Mouse (Mus musculus) forebrain, embryonic 11.5 days (tissue): ENCODE measurements around the gene Tmod2. TPM values are rescaled to one million over a fixed set of nuclear protein-coding genes. Genes with fewer than 3 reads are reported as not detected.

Experiments used
- ATAC-seq: fragments of 200-750 bp; cut with Nextera tagmentation; replicated peaks from 2 replicates; pipeline ENCODE4 v1.8.0; 2017; ENCODE audit warnings: moderate TSS enrichment; ENCODE audit not compliant: low FRiP score
- DNase-seq: peaks from one replicate; pipeline ENCODE4 v3.0.0-alpha.2; 2017; ENCODE audit warnings: low spot score
- H3K27ac ChIP-seq: fragments of 300-500 bp; sonication (generic); 2 replicates; pipeline ENCODE4 v1.5.1; 2014; ENCODE audit warnings: low read depth, low read length
- H3K27me3 ChIP-seq: fragments of 300-500 bp; sonication (generic); 2 replicates; pipeline ENCODE4 v1.6.1; 2014; ENCODE audit warnings: mild to moderate bottlenecking, low read length, mixed read lengths; ENCODE audit not compliant: control insufficient read depth, insufficient read depth
- H3K36me3 ChIP-seq: fragments of 300-500 bp; sonication (generic); 2 replicates; pipeline ENCODE4 v1.6.1; 2014; ENCODE audit warnings: mild to moderate bottlenecking, low read length, moderate library complexity, mixed read lengths; ENCODE audit not compliant: control insufficient read depth, insufficient read depth
- H3K4me1 ChIP-seq: fragments of 300-500 bp; sonication (generic); replicated peaks from 2 replicates; pipeline ENCODE4 v1.6.1; 2014; ENCODE audit warnings: low read length, mixed read lengths; ENCODE audit not compliant: control insufficient read depth, insufficient read depth
- H3K4me2 ChIP-seq: fragments of 300-500 bp; sonication (generic); 2 replicates; pipeline ENCODE4 v1.6.1; 2014; ENCODE audit warnings: low read depth, mild to moderate bottlenecking, low read length, moderate library complexity, mixed read lengths; ENCODE audit not compliant: severe bottlenecking
- H3K4me3 ChIP-seq: fragments of 300-500 bp; sonication (generic); 2 replicates; pipeline ENCODE4 v1.5.1; 2014; ENCODE audit warnings: low read depth, low read length
- H3K9ac ChIP-seq: fragments of 300-500 bp; sonication (generic); 2 replicates; pipeline ENCODE4 v1.6.1; 2014; ENCODE audit warnings: low read length
- H3K9me3 ChIP-seq: fragments of 300-500 bp; sonication (generic); 2 replicates; pipeline ENCODE4 v1.6.1; 2016; ENCODE audit warnings: low read length, mixed read lengths; ENCODE audit not compliant: control insufficient read depth
- WGBS: fragments of 180-500 bp; shearing (Covaris S2); extraction: QIAGEN DNeasy Blood & Tissue Kit; methylation state at CpG from one replicate; pipeline ENCODE4 v1.1.7; 2014; 5-methylcytosine and 5-hydroxymethylcytosine counted together
- polyA plus RNA-seq: library from polyadenylated mRNA; unstranded; fragments of >200 nt; fragmentation: Nextera tagmentation; extraction: Ambion mirVana; gene quantifications from 2 replicates; pipeline ENCODE4 v1.2.1, GENCODE M21; 2014

The Tmod2 gene
- polyA plus RNA-seq, 1 experiment from 2014 or later, result 61.9 TPM

DNA sequence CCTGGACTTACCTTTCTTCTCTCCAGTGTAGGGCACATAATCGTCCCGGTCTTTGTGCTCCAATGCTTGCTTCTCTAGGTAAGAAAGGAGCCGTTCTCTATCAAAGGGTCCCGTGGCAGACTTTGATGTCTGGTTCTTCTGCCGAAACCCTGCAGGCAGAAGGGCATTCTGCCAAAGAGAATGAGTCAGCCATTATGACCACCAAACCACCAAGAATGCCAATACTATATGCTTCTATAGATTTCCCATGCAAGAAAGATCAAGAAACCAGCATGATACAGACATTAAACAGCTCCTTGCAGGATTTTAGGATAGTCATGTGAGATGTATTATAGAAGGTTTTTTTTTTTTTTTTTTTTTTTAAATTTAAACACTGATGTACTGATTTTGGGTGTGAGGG, 81.8 kb downstream of the Tmod2 start:
- no peak overlapping the region for H3K27ac ChIP-seq
- H3K9me3 ChIP-seq, result no peaks in the 10 kb centered on the region
- no peak overlapping the region for H3K4me3 ChIP-seq
- H3K4me1 ChIP-seq, result no peaks in the 10 kb centered on the region
- no peaks in the 10 kb centered on the region for H3K36me3 ChIP-seq
- H3K27me3 ChIP-seq, result no peaks in the 10 kb centered on the region
- no peak for ATAC-seq
- H3K9ac ChIP-seq, result no peak overlapping the region
- 80% methylated on average over 5 of the region's 5 CpGs for WGBS
- no peak overlapping the region for H3K4me2 ChIP-seq
- no peak for DNase-seq

DNA sequence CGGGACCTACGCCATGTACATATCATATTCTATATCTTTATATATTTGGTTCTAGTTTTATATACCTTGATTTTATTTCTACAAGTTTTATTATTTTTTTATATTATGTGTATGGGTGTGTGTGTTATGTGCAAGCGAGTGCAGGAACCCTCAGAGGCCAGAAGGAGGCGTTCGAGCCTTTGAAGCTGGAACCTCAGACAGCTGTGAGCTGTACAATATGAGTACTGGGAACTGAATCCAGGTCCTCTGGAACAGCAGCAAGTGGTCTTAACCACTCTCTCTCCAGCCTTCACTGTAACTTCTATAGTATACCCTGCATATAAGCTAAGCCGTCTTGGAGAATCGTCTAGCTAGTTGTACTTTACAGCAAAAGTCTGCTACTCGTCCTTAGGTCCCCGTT, 83.0 kb downstream of the Tmod2 start:
- no peak overlapping the region for H3K9ac ChIP-seq
- WGBS, result 97% methylated on average over 9 of the region's 9 CpGs
- no peak overlapping the region for H3K4me3 ChIP-seq
- ATAC-seq, result no peak
- DNase-seq, result no peak
- H3K36me3 ChIP-seq, result no peaks in the 10 kb centered on the region
- no peaks in the 10 kb centered on the region for H3K27me3 ChIP-seq
- H3K9me3 ChIP-seq, result no peaks in the 10 kb centered on the region
- H3K4me1 ChIP-seq, result no peaks in the 10 kb centered on the region
- no peak overlapping the region for H3K4me2 ChIP-seq
- no peak overlapping the region for H3K27ac ChIP-seq

DNA sequence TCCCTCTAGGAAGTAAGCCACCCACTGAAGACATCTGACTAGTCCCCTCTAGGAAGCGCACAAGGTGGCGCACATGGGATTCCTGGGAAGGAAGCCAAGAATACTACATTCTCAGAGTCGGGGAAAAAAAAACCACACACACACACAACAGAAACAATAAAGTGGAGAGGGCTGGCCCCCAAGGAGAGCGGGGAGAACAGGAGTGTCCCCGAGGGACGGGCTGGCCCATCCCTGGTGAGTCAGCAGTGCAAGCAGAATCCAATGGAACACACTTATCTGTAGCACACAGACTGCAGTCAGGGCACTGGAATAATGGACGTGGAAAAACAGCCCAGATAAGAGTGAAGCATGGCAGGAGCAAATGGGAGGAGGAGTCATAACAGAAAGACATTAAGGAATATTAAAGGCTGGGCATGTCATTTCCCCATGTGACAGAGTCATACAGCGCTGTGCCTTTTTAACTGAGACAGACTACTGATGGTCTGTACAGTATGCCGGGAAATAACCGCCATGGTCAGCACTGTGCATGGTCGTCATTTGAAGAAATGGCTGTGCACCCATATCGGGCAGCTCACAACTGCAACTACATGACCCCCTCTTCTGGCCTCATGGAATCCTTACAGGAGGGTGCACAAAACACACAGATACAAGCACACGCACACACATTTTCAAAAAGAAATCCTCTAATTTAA, 83.6 kb downstream of the Tmod2 start:
- Histone ChIP-seq H3K36me3 (no peaks in the 10 kb centered on the region), H3K4me3 (no peak overlapping the region), H3K27me3 (no peaks in the 10 kb centered on the region), H3K4me2 (no peak overlapping the region), H3K9me3 (no peaks in the 10 kb centered on the region), H3K27ac (no peak overlapping the region), H3K4me1 (no peaks in the 10 kb centered on the region), H3K9ac (no peak overlapping the region)
- 89% methylated on average over 13 of the region's 13 CpGs for WGBS
- DNase-seq (no peak), ATAC-seq (no peak)

DNA sequence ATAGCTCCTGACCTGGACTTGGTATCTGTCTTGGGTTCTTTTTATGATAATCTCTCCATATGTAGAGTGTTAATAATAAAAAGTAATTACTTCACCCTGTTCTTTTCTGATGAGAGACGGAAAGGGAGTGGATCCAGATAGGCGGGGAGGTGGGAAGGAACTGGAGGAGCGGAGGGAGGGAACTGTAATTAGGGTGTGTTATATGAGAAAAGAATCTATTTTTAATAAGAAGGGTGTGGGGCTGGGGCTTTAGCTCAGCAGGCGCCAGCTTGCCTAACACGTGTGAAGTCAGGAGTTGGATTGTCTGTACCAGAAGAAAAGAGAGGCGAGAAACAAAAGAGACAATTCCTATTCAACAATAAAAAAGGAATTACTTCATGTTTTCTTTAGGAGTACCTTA, 87.5 kb downstream of the Tmod2 start:
- no peak overlapping the region for H3K9ac ChIP-seq
- WGBS, result 29% methylated on average over 6 of the region's 6 CpGs
- no peak for DNase-seq

DNA sequence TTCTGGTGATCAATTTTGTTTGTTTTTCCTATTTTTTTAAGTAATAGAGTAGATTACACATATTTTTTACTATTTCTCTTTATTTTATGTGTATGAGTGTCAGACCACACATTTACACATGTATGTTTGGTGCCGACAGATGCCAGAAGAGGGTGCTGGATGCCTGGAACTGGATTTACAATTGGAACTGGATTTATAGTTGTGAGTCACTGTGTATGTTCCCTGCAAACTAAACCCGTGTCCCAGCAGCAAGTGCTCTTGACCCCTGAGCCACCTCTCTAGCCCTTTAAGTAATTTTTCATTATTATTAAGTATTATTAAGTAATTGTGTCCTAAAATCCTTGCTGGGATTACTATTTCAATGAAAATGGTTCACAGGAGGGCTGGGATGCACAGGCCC, 88.9 kb downstream of the Tmod2 start:
- no peak for DNase-seq
- Histone ChIP-seq H3K4me1 (no peaks in the 10 kb centered on the region), H3K9ac (no peak overlapping the region), H3K36me3 (no peaks in the 10 kb centered on the region), H3K9me3 (no peaks in the 10 kb centered on the region), H3K27me3 (no peaks in the 10 kb centered on the region), H3K4me3 (no peak overlapping the region), H3K27ac (no peak overlapping the region), H3K4me2 (no peak overlapping the region)
- 81% methylated on average over 2 of the region's 2 CpGs for WGBS
- ATAC-seq, result no peak

More for the DNA sequence above, 87.5 kb downstream of the Tmod2 start:
- Histone ChIP-seq H3K27ac (no peak overlapping the region), H3K4me2 (no peak overlapping the region), H3K36me3 (no peaks in the 10 kb centered on the region), H3K27me3 (no peaks in the 10 kb centered on the region), H3K4me1 (no peaks in the 10 kb centered on the region), H3K9me3 (no peaks in the 10 kb centered on the region), H3K4me3 (no peak overlapping the region)
- peak; percentile 58 for ATAC-seq

DNA sequence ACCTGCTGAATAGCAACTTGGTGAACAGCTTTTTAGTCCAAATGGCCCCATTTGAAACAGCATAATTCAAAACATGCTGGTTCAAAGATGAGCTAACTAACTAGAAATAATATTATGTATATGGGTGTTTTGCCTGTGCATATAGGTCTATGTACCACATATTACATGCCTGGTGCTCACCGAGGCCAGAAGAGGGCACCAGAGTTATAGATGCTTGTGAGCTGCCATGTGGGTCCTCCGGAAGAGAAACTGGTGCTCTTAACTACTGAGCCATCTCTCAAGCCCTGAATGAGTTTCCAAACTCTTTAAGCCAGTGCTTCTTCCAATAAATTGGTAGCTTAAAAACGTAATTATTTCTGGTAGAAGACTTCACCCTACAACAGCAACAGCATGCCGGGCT, 89.3 kb downstream of the Tmod2 start:
- Histone ChIP-seq H3K9ac (no peak overlapping the region), H3K4me3 (no peak overlapping the region), H3K4me2 (no peak overlapping the region), H3K9me3 (no peaks in the 10 kb centered on the region), H3K4me1 (no peaks in the 10 kb centered on the region), H3K27me3 (no peaks in the 10 kb centered on the region), H3K36me3 (no peaks in the 10 kb centered on the region), H3K27ac (no peak overlapping the region)
- DNase-seq, result peak; percentile 67
- 63% methylated on average over 4 of the region's 4 CpGs for WGBS
- ATAC-seq, result 0 out of 2 replicates have a peak, but pooled peaks have one; percentile 42

DNA sequence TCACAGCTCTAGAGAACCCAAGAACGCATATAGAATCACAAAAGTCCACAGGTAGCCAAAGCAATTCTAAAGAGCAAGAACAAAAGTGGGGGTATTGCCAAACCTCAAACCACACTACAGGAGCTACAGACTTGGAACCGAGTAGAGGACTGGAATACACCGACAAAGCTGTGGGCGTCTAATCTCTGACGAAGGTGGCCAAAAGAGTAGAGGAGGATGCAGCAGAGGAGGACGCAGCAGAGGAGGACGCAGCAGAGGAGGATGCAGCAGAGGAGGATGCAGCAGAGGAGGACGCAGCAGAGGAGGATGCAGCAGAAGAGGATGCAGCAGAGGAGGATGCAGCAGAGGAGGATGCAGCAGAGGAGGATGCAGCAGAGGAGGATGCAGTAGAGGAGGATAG, 90.2 kb downstream of the Tmod2 start:
- no peak overlapping the region for H3K9ac ChIP-seq
- H3K4me2 ChIP-seq, result no peak overlapping the region
- ATAC-seq, result no peak
- no peak for DNase-seq
- H3K9me3 ChIP-seq, result no peaks in the 10 kb centered on the region
- H3K27me3 ChIP-seq, result no peaks in the 10 kb centered on the region
- no peaks in the 10 kb centered on the region for H3K36me3 ChIP-seq
- 92% methylated on average over 8 of the region's 8 CpGs for WGBS
- no peak overlapping the region for H3K27ac ChIP-seq
- H3K4me1 ChIP-seq, result no peaks in the 10 kb centered on the region
- no peak overlapping the region for H3K4me3 ChIP-seq

DNA sequence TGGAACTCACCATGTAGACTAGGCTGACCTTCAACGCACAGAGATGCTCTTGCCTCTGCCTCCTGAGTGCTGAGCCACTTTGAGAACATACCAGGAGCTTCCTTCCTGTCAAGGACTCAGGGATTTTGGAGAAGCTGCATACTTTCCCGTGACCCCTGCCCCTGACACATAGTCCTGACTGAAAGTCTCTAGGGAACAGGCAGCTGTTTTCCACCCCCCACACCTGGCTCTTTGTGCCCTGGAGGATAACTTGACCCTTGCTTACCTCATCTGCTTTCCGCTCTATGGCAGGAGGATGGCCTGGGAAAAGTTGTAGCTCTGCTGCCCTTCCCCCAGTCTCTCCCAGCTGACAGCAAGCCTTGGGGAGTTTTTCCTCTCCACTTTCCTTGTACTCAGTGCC, 93.4 kb downstream of the Tmod2 start:
- WGBS, result 73% methylated on average over 3 of the region's 3 CpGs
- Histone ChIP-seq H3K27me3 (no peaks in the 10 kb centered on the region), H3K27ac (no peak overlapping the region), H3K4me2 (no peak overlapping the region), H3K9ac (no peak overlapping the region), H3K9me3 (no peaks in the 10 kb centered on the region), H3K4me1 (no peaks in the 10 kb centered on the region), H3K4me3 (no peak overlapping the region), H3K36me3 (no peaks in the 10 kb centered on the region; the same call in 1 of the 2 replicates)
- DNase-seq (no peak), ATAC-seq (no peak)
